Mouse (Mus musculus) lung, postnatal 0 days (tissue): ENCODE data around the gene Ankrd33.

Experiments
- CTCF ChIP-seq: IDR thresholded peaks from 2 replicates; pipeline ENCODE4 v1.5.1; 2016; ENCODE audit warnings: antibody characterized with exemption, mild to moderate bottlenecking
- EP300 ChIP-seq: IDR thresholded peaks from 2 replicates; pipeline ENCODE4 v1.6.1; 2016; ENCODE audit warnings: antibody characterized with exemption, mild to moderate bottlenecking, control low read depth

DNA sequence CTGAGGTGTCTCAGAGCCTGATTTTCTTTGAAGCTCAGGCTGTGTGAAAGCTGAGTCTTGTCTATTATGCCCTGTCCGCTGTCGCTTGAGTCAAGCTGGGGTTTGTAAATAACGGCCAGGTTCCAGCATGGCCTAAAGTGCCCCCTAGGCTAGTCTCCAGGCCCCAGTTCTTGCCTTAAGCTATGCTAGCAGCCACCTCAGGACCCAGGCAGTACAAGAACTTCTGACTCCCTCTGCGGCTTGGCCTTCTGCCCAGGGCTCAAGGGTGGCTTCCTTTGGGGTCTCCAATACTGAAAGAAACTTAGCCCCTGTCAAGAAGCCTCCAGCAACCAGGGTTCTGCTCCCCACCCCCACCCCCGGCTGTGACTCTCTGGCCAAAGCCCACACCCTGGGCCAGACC lies 28.6 kb downstream of the Ankrd33 start:
- no peak for TF ChIP-seq EP300
- no peak for TF ChIP-seq CTCF
